Mouse (Mus musculus) MEL (cell line): ENCODE measurements around the gene Mid1. TPM values are rescaled to one million over a fixed set of nuclear protein-coding genes. Genes with fewer than 3 reads are reported as not detected.

Experiments
- DNase-seq: peaks from one replicate; pipeline ENCODE4 v3.0.0; 2011; ENCODE audit warnings: low read depth, low spot score
- H3K27ac ChIP-seq: 2 replicates; pipeline ENCODE4 v1.5.1; 2012; ENCODE audit warnings: low read depth, mild to moderate bottlenecking, control low read depth, low read length, moderate library complexity; ENCODE audit not compliant: control insufficient read depth
- H3K27me3 ChIP-seq, 2 experiments: fragments of 150-350 bp in 1 of 2; sonication (generic) in 1 of 2; 2 replicates each; pipeline ENCODE4 v1.6.1; 2012; ENCODE audit warnings: low read length in 2 of 2, mild to moderate bottlenecking in 2 of 2, improper control_type of control experiment in 1 of 2, moderate library complexity in 1 of 2; ENCODE audit not compliant: insufficient read depth in 2 of 2, control insufficient read depth in 1 of 2
- H3K36me3 ChIP-seq, 2 experiments: 2 replicates each; pipeline ENCODE4 v1.6.1; 2012 to 2014; ENCODE audit warnings: low read length in 2 of 2, improper control_type of control experiment in 1 of 2, inconsistent platforms in 1 of 2, mild to moderate bottlenecking in 1 of 2; ENCODE audit not compliant: insufficient read depth in 2 of 2, control insufficient read depth in 1 of 2
- H3K4me1 ChIP-seq, 2 experiments: fragments of 150-350 bp in 1 of 2; sonication (generic) in 1 of 2; 2 replicates each; pipeline ENCODE4 v1.6.1; 2012; ENCODE audit warnings: low read length in 2 of 2, improper control_type of control experiment in 1 of 2, mild to moderate bottlenecking in 1 of 2; ENCODE audit not compliant: insufficient read depth in 2 of 2, control insufficient read depth in 1 of 2
- H3K4me3 ChIP-seq, 2 experiments: fragments of 150-350 bp in 1 of 2; sonication (generic) in 1 of 2; 2 replicates each; pipeline ENCODE4 v1.5.1; 2012; ENCODE audit warnings: low read depth in 2 of 2, low read length in 2 of 2, mild to moderate bottlenecking in 2 of 2, moderate library complexity in 2 of 2, control low read depth in 1 of 2, improper control_type of control experiment in 1 of 2; ENCODE audit not compliant: control insufficient read depth in 1 of 2, insufficient read depth in 1 of 2
- H3K79me2 ChIP-seq: 2 replicates; pipeline ENCODE4 v1.6.1; 2012; ENCODE audit warnings: mild to moderate bottlenecking, low read length, moderate library complexity; ENCODE audit not compliant: control insufficient read depth, poor library complexity, insufficient read depth
- H3K9ac ChIP-seq: 2 replicates; pipeline ENCODE4 v1.6.1; 2012; ENCODE audit warnings: low read depth, mild to moderate bottlenecking, control low read depth, low read length, moderate library complexity; ENCODE audit not compliant: control insufficient read depth, poor library complexity, severe bottlenecking
- H3K9me3 ChIP-seq: fragments of 150-350 bp; sonication (generic); replicated peaks from 2 replicates; pipeline ENCODE4 v1.6.1; 2012; ENCODE audit warnings: mild to moderate bottlenecking, low read length, improper control_type of control experiment, moderate library complexity; ENCODE audit not compliant: insufficient read depth
- CHD1 ChIP-seq: IDR thresholded peaks from 2 replicates; pipeline ENCODE4 v1.6.1; 2012; ENCODE audit warnings: low read depth, mild to moderate bottlenecking, inconsistent platforms, low read length, improper control_type of control experiment
- CHD2 ChIP-seq: IDR thresholded peaks from 2 replicates; pipeline ENCODE4 v1.6.1; 2011; ENCODE audit warnings: low read length, improper control_type of control experiment
- E2F4 ChIP-seq: IDR thresholded peaks from 2 replicates; pipeline ENCODE4 v1.6.1; 2011; ENCODE audit warnings: low read depth, low read length, improper control_type of control experiment, borderline replicate concordance
- ELF1 ChIP-seq: IDR thresholded peaks from 2 replicates; pipeline ENCODE4 v1.6.1; 2014; ENCODE audit warnings: low read depth, mild to moderate bottlenecking, inconsistent platforms, low read length, improper control_type of control experiment, moderate library complexity
- JUND ChIP-seq: IDR thresholded peaks from 2 replicates; pipeline ENCODE4 v1.6.1; 2011; ENCODE audit warnings: low read depth, mild to moderate bottlenecking, improper control_type of control experiment, low read length
- MAZ ChIP-seq: IDR thresholded peaks from 2 replicates; pipeline ENCODE4 v1.6.1; 2012; ENCODE audit warnings: low read depth, mild to moderate bottlenecking, inconsistent platforms, low read length, improper control_type of control experiment
- MEF2A ChIP-seq: IDR thresholded peaks from 2 replicates; pipeline ENCODE4 v1.6.1; 2014; ENCODE audit warnings: low read depth, mild to moderate bottlenecking, inconsistent platforms, low read length, improper control_type of control experiment; ENCODE audit not compliant: poor library complexity, insufficient replicate concordance, severe bottlenecking; ENCODE audit errors: extremely low read depth
- MXI1 ChIP-seq: IDR thresholded peaks from 2 replicates; pipeline ENCODE4 v1.6.1; 2011; ENCODE audit warnings: mild to moderate bottlenecking, low read depth, low read length, improper control_type of control experiment
- MYB ChIP-seq: IDR thresholded peaks from 2 replicates; pipeline ENCODE4 v1.6.1; 2011; ENCODE audit warnings: mild to moderate bottlenecking, low read depth, low read length, improper control_type of control experiment
- MYC ChIP-seq: IDR thresholded peaks from 2 replicates; pipeline ENCODE4 v1.6.1; 2011; ENCODE audit warnings: low read depth, mild to moderate bottlenecking, low read length, improper control_type of control experiment, moderate library complexity
- NRF1 ChIP-seq: IDR thresholded peaks from 2 replicates; pipeline ENCODE4 v1.6.1; 2014; ENCODE audit warnings: low read depth, mild to moderate bottlenecking, inconsistent platforms, low read length, improper control_type of control experiment, moderate library complexity; ENCODE audit not compliant: poor library complexity, insufficient read depth, severe bottlenecking
- POLR2A ChIP-seq, 2 experiments: IDR thresholded peaks; 2 replicates each; pipeline ENCODE4 v1.6.1; 2011 to 2012; ENCODE audit warnings: low read length in 2 of 2, mild to moderate bottlenecking in 2 of 2, control low read depth in 1 of 2, improper control_type of control experiment in 1 of 2, low read depth in 1 of 2, moderate library complexity in 1 of 2; ENCODE audit not compliant: control insufficient read depth in 1 of 2, insufficient read depth in 1 of 2, poor library complexity in 1 of 2
- RAD21 ChIP-seq: IDR thresholded peaks from 2 replicates; pipeline ENCODE4 v1.6.1; 2011; ENCODE audit warnings: mild to moderate bottlenecking, low read depth, low read length, improper control_type of control experiment
- TBP ChIP-seq: IDR thresholded peaks from 2 replicates; pipeline ENCODE4 v1.8.0; 2011; ENCODE audit warnings: low read depth, low read length, improper control_type of control experiment
- TCF12 ChIP-seq: IDR thresholded peaks from 2 replicates; pipeline ENCODE4 v1.6.1; 2014; ENCODE audit warnings: low read depth, mild to moderate bottlenecking, inconsistent platforms, low read length, improper control_type of control experiment, moderate library complexity
- USF1 ChIP-seq: IDR thresholded peaks from 2 replicates; pipeline ENCODE4 v1.6.1; 2014; ENCODE audit warnings: low read depth, mild to moderate bottlenecking, inconsistent platforms, low read length, improper control_type of control experiment, moderate library complexity
- ZNF384 ChIP-seq: IDR thresholded peaks from 2 replicates; pipeline ENCODE4 v1.6.1; 2012; ENCODE audit warnings: low read depth, mild to moderate bottlenecking, inconsistent platforms, low read length, improper control_type of control experiment
- polyA plus RNA-seq, 2 experiments: library from polyadenylated mRNA; stranded (reverse) in 1 of 2; unstranded in 1 of 2; fragments of >175 nt in 1 of 2; fragments of >200 nt in 1 of 2; gene quantifications; 2 replicates each; pipeline versions ENCODE4 v1.2.1 to v1.2.4; 2012; ENCODE audit warnings: low replicate concordance in 2 of 2, low read depth in 1 of 2; ENCODE audit not compliant: insufficient read length in 2 of 2, insufficient read depth in 1 of 2, missing spikeins in 1 of 2
- total RNA-seq: library from RNA; depleted of rRNA; stranded (reverse); fragments of 300-350 nt; gene quantifications from 2 replicates; pipeline ENCODE4 v1.2.3, GENCODE M21; 2012

Mid1 gene
- total and polyA plus RNA-seq, 3 experiments: 1.4 to 7.8 TPM; not detected in 1

GRCm38 (mm10) chrX:169758001-169758400 lies 73.0 kb downstream of the Mid1 start:
- Histone ChIP-seq H3K4me3 (no peak overlapping the region), H3K27me3 (no peaks in the 10 kb centered on the region; a peak in 1 of 4 replicates), H3K9me3 (no peaks in the 10 kb centered on the region), H3K9ac (no peak overlapping the region), H3K27ac (no peak overlapping the region), H3K4me1 (no peaks in the 10 kb centered on the region), H3K36me3 (no peaks in the 10 kb centered on the region), H3K79me2 (no peaks in the 10 kb centered on the region)
- TF ChIP-seq CHD1 (no peak), ZNF384 (no peak), JUND (no peak), POLR2A (IDR thresholded peaks at IDR 0.05; ENCODE audit: control insufficient read depth in 1 of 2, insufficient read depth in 1 of 2, low read depth in 1 of 2, low read length in 2 of 2, poor library complexity in 1 of 2) (no peak), USF1 (no peak), TBP (no peak), NRF1 (no peak), E2F4 (no peak), MXI1 (no peak), TCF12 (no peak), ELF1 (no peak), MAZ (no peak), MYC (no peak), MYB (no peak), CHD2 (no peak)
- DNase-seq: no peak

GRCm38 (mm10) chrX:169779535-169779934 lies 94.5 kb downstream of the Mid1 start, which contains the start of gene 4933400A11Rik:
Gene 4933400A11Rik, minus strand, starts transcription at chrX:169779635.
- Histone ChIP-seq H3K79me2 (no peaks in the 10 kb centered on the region), H3K27ac (no peak within 1 kb of the TSS), H3K36me3 (no peaks in the 10 kb centered on the region), H3K9ac (no peak within 1 kb of the TSS), H3K4me1 (no peaks in the 10 kb centered on the region)
- TF ChIP-seq MYC (no peak), MEF2A (no peak), TCF12 (no peak), RAD21 (no peak)
- TF ChIP-seq, all 39 proteins: peak for 0
- Histone ChIP-seq H3K27me3 (no peaks in the 10 kb centered on the region; a peak in 1 of 4 replicates), H3K4me3 (no peak within 1 kb of the TSS), H3K9me3 (no peaks in the 10 kb centered on the region)
- no peak for DNase-seq
